Mouse (Mus musculus) heart, embryonic 12.5 days (tissue): ENCODE measurements around the gene Gnat2. TPM values are rescaled to one million over a fixed set of nuclear protein-coding genes. Genes with fewer than 3 reads are reported as not detected.

ENCODE experiments used
- ATAC-seq: fragments of 200-750 bp; cut with Nextera tagmentation; 2 replicates; pipeline ENCODE4 v1.8.0; 2017; ENCODE audit warnings: moderate TSS enrichment, moderate library complexity; ENCODE audit not compliant: insufficient number of reproducible peaks, low FRiP score
- H3K27ac ChIP-seq: fragments of 300-500 bp; sonication (generic); 2 replicates; pipeline ENCODE4 v1.5.1; 2016; ENCODE audit warnings: mild to moderate bottlenecking, moderate library complexity; ENCODE audit not compliant: poor library complexity, severe bottlenecking
- H3K27me3 ChIP-seq: fragments of 300-500 bp; sonication (generic); replicated peaks from 2 replicates; pipeline ENCODE4 v1.6.1; 2016; ENCODE audit warnings: mild to moderate bottlenecking, moderate library complexity
- H3K36me3 ChIP-seq: fragments of 300-500 bp; sonication (generic); 2 replicates; pipeline ENCODE4 v1.6.1; 2016; ENCODE audit warnings: mild to moderate bottlenecking, moderate library complexity
- H3K4me1 ChIP-seq: fragments of 300-500 bp; sonication (generic); replicated peaks from 2 replicates; pipeline ENCODE4 v1.6.1; 2016; ENCODE audit warnings: mild to moderate bottlenecking
- H3K4me2 ChIP-seq: fragments of 300-500 bp; sonication (generic); 2 replicates; pipeline ENCODE4 v1.6.1; 2016; ENCODE audit warnings: mild to moderate bottlenecking, moderate library complexity
- H3K4me3 ChIP-seq: fragments of 300-500 bp; sonication (generic); 2 replicates; pipeline ENCODE4 v1.5.1; 2016; ENCODE audit warnings: mild to moderate bottlenecking
- H3K9ac ChIP-seq: fragments of 300-500 bp; sonication (generic); 2 replicates; pipeline ENCODE4 v1.6.1; 2016; ENCODE audit warnings: mild to moderate bottlenecking, moderate library complexity
- H3K9me3 ChIP-seq: fragments of 300-500 bp; sonication (generic); replicated peaks from 2 replicates; pipeline ENCODE4 v1.6.1; 2016; ENCODE audit warnings: mild to moderate bottlenecking, moderate library complexity
- WGBS: fragments of 180-500 bp; shearing (Covaris S2); methylation state at CpG from one replicate; pipeline ENCODE4 v1.1.7; 2016; 5-methylcytosine and 5-hydroxymethylcytosine counted together
- polyA plus RNA-seq: library from polyadenylated mRNA; unstranded; fragments of >200 nt; fragmentation: Nextera tagmentation; extraction: Ambion mirVana; gene quantifications from 2 replicates; pipeline ENCODE4 v1.2.1, GENCODE M21; 2016

Gene Gnat2
- polyA plus RNA-seq, 1 experiment from 2014 or later: 0.98 TPM

GRCm38 (mm10) chr3:108121101-108121500 is 28.5 kb downstream of the Gnat2 start:
- Histone ChIP-seq H3K9ac (no peak overlapping the region), H3K9me3 (no peaks in the 10 kb centered on the region), H3K4me3 (no peak overlapping the region), H3K27me3 (no peaks in the 10 kb centered on the region), H3K4me2 (no peak overlapping the region), H3K36me3 (peaks cover 49% of the 10 kb centered on the region), H3K4me1 (peaks cover 5% of the 10 kb centered on the region), H3K27ac (no peak overlapping the region)
- ATAC-seq: no peak
- 64% methylated on average over 3 of the region's 3 CpGs for WGBS

- H3K4me2 ChIP-seq: no peak overlapping the region
- H3K4me3 ChIP-seq: no peak overlapping the region
- H3K27ac ChIP-seq: no peak overlapping the region
- peaks cover 36% of the 10 kb centered on the region for H3K36me3 ChIP-seq
- H3K27me3 ChIP-seq: no peaks in the 10 kb centered on the region
- H3K9me3 ChIP-seq: no peaks in the 10 kb centered on the region
- ATAC-seq: no peak
- H3K4me1 ChIP-seq: peaks cover 5% of the 10 kb centered on the region
- 88% methylated on average over 5 of the region's 5 CpGs for WGBS
- H3K9ac ChIP-seq: no peak overlapping the region
Measured at GRCm38 (mm10) chr3:108123242-108123641, 30.7 kb downstream of the Gnat2 start.

GRCm38 (mm10) chr3:108124131-108124530 is 31.5 kb downstream of the Gnat2 start:
- Histone ChIP-seq H3K4me3 (no peak overlapping the region), H3K36me3 (peaks cover 27% of the 10 kb centered on the region), H3K9ac (no peak overlapping the region), H3K4me1 (peaks cover 14% of the 10 kb centered on the region), H3K9me3 (no peaks in the 10 kb centered on the region), H3K27ac (no peak overlapping the region), H3K27me3 (no peaks in the 10 kb centered on the region), H3K4me2 (no peak overlapping the region)
- no peak for ATAC-seq
- WGBS: 60% methylated on average over 1 of the region's 1 CpGs

GRCm38 (mm10) chr3:108126327-108126726 is 33.7 kb downstream of the Gnat2 start:
- Histone ChIP-seq H3K36me3 (peaks cover 13% of the 10 kb centered on the region; the same call in 1 of the 2 replicates), H3K27ac (no peak overlapping the region), H3K4me3 (no peak overlapping the region), H3K9ac (no peak overlapping the region), H3K4me1 (peaks cover 34% of the 10 kb centered on the region), H3K9me3 (no peaks in the 10 kb centered on the region), H3K4me2 (no peak overlapping the region), H3K27me3 (no peaks in the 10 kb centered on the region)
- ATAC-seq: no peak
- 84% methylated on average over 3 of the region's 3 CpGs for WGBS

- H3K4me3 ChIP-seq: no peak overlapping the region
- no peak overlapping the region for H3K4me2 ChIP-seq
- WGBS: 65% methylated on average over 5 of the region's 5 CpGs
- H3K27me3 ChIP-seq: no peaks in the 10 kb centered on the region
- H3K27ac ChIP-seq: no peak overlapping the region
- H3K36me3 ChIP-seq: no peaks in the 10 kb centered on the region
- H3K9me3 ChIP-seq: no peaks in the 10 kb centered on the region
- peaks cover 47% of the 10 kb centered on the region for H3K4me1 ChIP-seq
- no peak for ATAC-seq
- H3K9ac ChIP-seq: no peak overlapping the region
Measured at GRCm38 (mm10) chr3:108128520-108128919, 35.9 kb downstream of the Gnat2 start.

- 74% methylated on average over 4 of the region's 4 CpGs for WGBS
- ATAC-seq: peak; percentile 9; the same call in 1 of the 2 replicates
- Histone ChIP-seq H3K27me3 (no peaks in the 10 kb centered on the region), H3K36me3 (no peaks in the 10 kb centered on the region), H3K9ac (no peak overlapping the region), H3K9me3 (no peaks in the 10 kb centered on the region), H3K27ac (no peak overlapping the region), H3K4me1 (peaks cover 48% of the 10 kb centered on the region), H3K4me3 (no peak overlapping the region), H3K4me2 (no peak overlapping the region)
Measured at GRCm38 (mm10) chr3:108129367-108129766, 36.8 kb downstream of the Gnat2 start.

GRCm38 (mm10) chr3:108129804-108130203 is 37.2 kb downstream of the Gnat2 start:
- H3K9me3 ChIP-seq: no peaks in the 10 kb centered on the region
- peaks cover 48% of the 10 kb centered on the region for H3K4me1 ChIP-seq
- H3K9ac ChIP-seq: no peak overlapping the region
- H3K27ac ChIP-seq: no peak overlapping the region
- H3K4me3 ChIP-seq: no peak overlapping the region
- 66% methylated on average over 4 of the region's 4 CpGs for WGBS
- 0 out of 2 replicates have a peak, but pooled peaks have one; percentile 45 for ATAC-seq
- H3K27me3 ChIP-seq: no peaks in the 10 kb centered on the region
- H3K36me3 ChIP-seq: no peaks in the 10 kb centered on the region
- no peak overlapping the region for H3K4me2 ChIP-seq

- no peak overlapping the region for H3K9ac ChIP-seq
- H3K9me3 ChIP-seq: no peaks in the 10 kb centered on the region
- 86% methylated on average over 5 of the region's 5 CpGs for WGBS
- no peak overlapping the region for H3K27ac ChIP-seq
- H3K36me3 ChIP-seq: 0 out of 2 replicates have a peak, but pooled peaks cover 3% of the 10 kb centered on the region
- no peak overlapping the region for H3K4me2 ChIP-seq
- H3K27me3 ChIP-seq: no peaks in the 10 kb centered on the region
- no peak for ATAC-seq
- H3K4me3 ChIP-seq: no peak overlapping the region
- H3K4me1 ChIP-seq: peaks cover 55% of the 10 kb centered on the region
Measured at GRCm38 (mm10) chr3:108131216-108131615, 38.6 kb downstream of the Gnat2 start.

GRCm38 (mm10) chr3:108131821-108132220 is 39.2 kb downstream of the Gnat2 start:
- no peak for ATAC-seq

GRCm38 (mm10) chr3:108132484-108132883 is 39.9 kb downstream of the Gnat2 start:
- H3K4me3 ChIP-seq: no peak overlapping the region
- WGBS: 68% methylated on average over 1 of the region's 1 CpGs
- H3K9ac ChIP-seq: no peak overlapping the region
- H3K27ac ChIP-seq: peak overlapping the region; percentile 11
- H3K27me3 ChIP-seq: no peaks in the 10 kb centered on the region
- peaks cover 10% of the 10 kb centered on the region; the same call in 1 of the 2 replicates for H3K36me3 ChIP-seq
- no peaks in the 10 kb centered on the region for H3K9me3 ChIP-seq
- no peak overlapping the region for H3K4me2 ChIP-seq
- peaks cover 55% of the 10 kb centered on the region for H3K4me1 ChIP-seq
- ATAC-seq: no peak

More at GRCm38 (mm10) chr3:108131821-108132220, 39.2 kb downstream of the Gnat2 start:
- peaks cover 55% of the 10 kb centered on the region for H3K4me1 ChIP-seq
- H3K27ac ChIP-seq: peak overlapping the region; percentile 11; the same call in 1 of the 2 replicates
- H3K4me2 ChIP-seq: no peak overlapping the region
- H3K9ac ChIP-seq: no peak overlapping the region
- no peaks in the 10 kb centered on the region for H3K27me3 ChIP-seq
- H3K9me3 ChIP-seq: no peaks in the 10 kb centered on the region
- no peak overlapping the region for H3K4me3 ChIP-seq
- WGBS: 48% methylated on average over 1 of the region's 1 CpGs
- peaks cover 5% of the 10 kb centered on the region; the same call in 1 of the 2 replicates for H3K36me3 ChIP-seq

GRCm38 (mm10) chr3:108134701-108135100 is 42.1 kb downstream of the Gnat2 start:
- WGBS: 74% methylated on average over 11 of the region's 11 CpGs

GRCm38 (mm10) chr3:108139113-108139512 is 46.5 kb downstream of the Gnat2 start:
- Histone ChIP-seq H3K27me3 (no peaks in the 10 kb centered on the region), H3K4me1 (peaks cover 16% of the 10 kb centered on the region), H3K9ac (no peak overlapping the region), H3K9me3 (no peaks in the 10 kb centered on the region), H3K4me2 (no peak overlapping the region), H3K27ac (no peak overlapping the region), H3K4me3 (no peak overlapping the region), H3K36me3 (peaks cover 21% of the 10 kb centered on the region)
- no peak for ATAC-seq
- 89% methylated on average over 1 of the region's 1 CpGs for WGBS

More at GRCm38 (mm10) chr3:108134701-108135100, 42.1 kb downstream of the Gnat2 start:
- Histone ChIP-seq H3K4me3 (no peak overlapping the region), H3K9me3 (no peaks in the 10 kb centered on the region), H3K27me3 (no peaks in the 10 kb centered on the region), H3K27ac (no peak overlapping the region), H3K36me3 (peaks cover 11% of the 10 kb centered on the region), H3K9ac (no peak overlapping the region), H3K4me2 (no peak overlapping the region), H3K4me1 (peaks cover 43% of the 10 kb centered on the region)
- no peak for ATAC-seq
